Mouse (Mus musculus): ENCODE measurements at regions not wholly inside any gene's neighbourhood (a gene's known extent, or its start where the extent isn't known, plus 50 kb on each side); places are given as distances from the start of the nearest gene placed in this dataset.
A peak's percentile ranks its signal among the peaks of the same experiment; 100 is the strongest.

- no peaks in the 10 kb centered on the region for H3K36me3 ChIP-seq (ENCODE audit: control insufficient read depth, insufficient read depth, low read length)
- H3K4me3 ChIP-seq (ENCODE audit: low read depth, low read length), result no peak overlapping the region
- H3K4me2 ChIP-seq (replicated peaks; ENCODE audit: low read depth, low read length), result no peak overlapping the region
- WGBS, result 92% methylated on average over 5 of the region's 5 CpGs
- no peak overlapping the region for H3K9ac ChIP-seq (ENCODE audit: low read depth, low read length)
- no peak overlapping the region for H3K27ac ChIP-seq (ENCODE audit: low read depth, low read length)
- no peak for ATAC-seq (ENCODE audit: low FRiP score)
- DNase-seq (ENCODE audit: low spot score), result no peak
- no peaks in the 10 kb centered on the region for H3K9me3 ChIP-seq (ENCODE audit: control insufficient read depth, low read length)
- H3K4me1 ChIP-seq (replicated peaks; ENCODE audit: control insufficient read depth, insufficient read depth, low read length), result no peaks in the 10 kb centered on the region
- H3K27me3 ChIP-seq (ENCODE audit: control insufficient read depth, insufficient read depth, low read length), result no peaks in the 10 kb centered on the region
Measured at GRCm38 (mm10) chr8:49946919-49947612, 1103.3 kb upstream of the Tenm3 start.

- Histone ChIP-seq H3K36me3 (ENCODE audit: control insufficient read depth, insufficient read depth, low read length) (no peaks in the 10 kb centered on the region), H3K9me3 (ENCODE audit: control insufficient read depth, low read length) (no peaks in the 10 kb centered on the region), H3K27ac (ENCODE audit: low read depth, low read length) (no peak overlapping the region), H3K4me3 (ENCODE audit: low read depth, low read length) (no peak overlapping the region), H3K4me1 (replicated peaks; ENCODE audit: control insufficient read depth, insufficient read depth, low read length) (no peaks in the 10 kb centered on the region), H3K9ac (ENCODE audit: low read depth, low read length) (no peak overlapping the region), H3K27me3 (ENCODE audit: control insufficient read depth, insufficient read depth, low read length) (no peaks in the 10 kb centered on the region), H3K4me2 (replicated peaks; ENCODE audit: low read depth, low read length) (no peak overlapping the region)
- no peak for ATAC-seq (ENCODE audit: low FRiP score)
- WGBS, result 85% methylated on average over 6 of the region's 6 CpGs
- DNase-seq (ENCODE audit: low spot score), result no peak
Measured at GRCm38 (mm10) chr8:49932124-49932523, 1088.4 kb upstream of the Tenm3 start.

DNA sequence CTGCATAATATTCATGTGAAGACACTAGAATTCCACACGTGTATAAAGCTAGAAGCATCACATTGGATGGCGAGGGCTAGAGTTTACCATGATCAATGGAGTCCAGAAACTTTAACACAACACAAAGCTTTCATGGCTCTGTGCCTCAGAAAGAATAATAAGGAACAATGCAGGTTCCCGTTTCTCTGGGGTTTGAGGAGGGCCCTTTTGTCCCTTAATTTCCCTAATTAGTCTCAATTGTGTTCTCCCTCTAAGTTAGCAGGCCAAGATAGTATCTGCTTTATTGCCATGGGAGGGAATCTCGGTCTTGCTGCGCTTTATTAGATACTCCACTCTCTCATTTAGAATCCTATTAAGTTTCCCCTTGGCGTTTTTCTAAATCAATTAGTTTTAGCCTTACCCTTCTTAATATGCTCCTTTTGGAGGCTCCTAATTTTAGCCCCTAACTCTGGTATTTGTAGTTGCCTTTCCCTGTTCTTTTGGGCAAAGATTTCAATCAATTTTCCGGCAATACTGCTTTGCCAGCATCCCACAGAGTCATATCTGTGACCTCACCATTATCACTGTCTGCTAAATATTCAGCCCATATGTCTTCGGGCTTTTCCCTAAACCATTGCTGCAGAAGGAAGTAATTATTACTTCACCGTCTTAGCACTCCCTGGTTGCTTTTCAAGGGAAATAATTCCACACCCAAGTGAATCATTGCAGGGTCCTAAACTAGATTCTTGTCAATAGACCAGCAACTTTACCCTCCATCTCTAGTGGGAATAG, 1082.8 kb upstream of the Tenm3 start:
- H3K27ac ChIP-seq (ENCODE audit: low read depth, low read length), result no peak overlapping the region
- no peaks in the 10 kb centered on the region for H3K27me3 ChIP-seq (ENCODE audit: control insufficient read depth, insufficient read depth, low read length)
- peak; percentile 30; the same call in 1 of the 2 replicates for ATAC-seq (ENCODE audit: low FRiP score)
- no peaks in the 10 kb centered on the region for H3K9me3 ChIP-seq (ENCODE audit: control insufficient read depth, low read length)
- WGBS, result 33% methylated on average over 9 of the region's 9 CpGs
- no peak overlapping the region for H3K4me2 ChIP-seq (replicated peaks; ENCODE audit: low read depth, low read length)
- H3K4me3 ChIP-seq (ENCODE audit: low read depth, low read length), result no peak overlapping the region
- no peaks in the 10 kb centered on the region for H3K4me1 ChIP-seq (replicated peaks; ENCODE audit: control insufficient read depth, insufficient read depth, low read length)
- DNase-seq (ENCODE audit: low spot score), result no peak
- no peaks in the 10 kb centered on the region for H3K36me3 ChIP-seq (ENCODE audit: control insufficient read depth, insufficient read depth, low read length)
- H3K9ac ChIP-seq (ENCODE audit: low read depth, low read length), result no peak overlapping the region

- no peak overlapping the region for H3K4me2 ChIP-seq (replicated peaks; ENCODE audit: low read depth, low read length)
- no peaks in the 10 kb centered on the region for H3K27me3 ChIP-seq (ENCODE audit: control insufficient read depth, insufficient read depth, low read length)
- no peak overlapping the region for H3K4me3 ChIP-seq (ENCODE audit: low read depth, low read length)
- H3K27ac ChIP-seq (ENCODE audit: low read depth, low read length), result no peak overlapping the region
- H3K9me3 ChIP-seq (ENCODE audit: control insufficient read depth, low read length), result no peaks in the 10 kb centered on the region
- no peak for ATAC-seq (ENCODE audit: low FRiP score)
- DNase-seq (ENCODE audit: low spot score), result no peak
- H3K4me1 ChIP-seq (replicated peaks; ENCODE audit: control insufficient read depth, insufficient read depth, low read length), result no peaks in the 10 kb centered on the region
- no peaks in the 10 kb centered on the region for H3K36me3 ChIP-seq (ENCODE audit: control insufficient read depth, insufficient read depth, low read length)
- H3K9ac ChIP-seq (ENCODE audit: low read depth, low read length), result no peak overlapping the region
Measured at GRCm38 (mm10) chr8:49905099-49905498, 1061.3 kb upstream of the Tenm3 start.

- Histone ChIP-seq H3K9ac (ENCODE audit: low read depth, low read length) (no peak overlapping the region), H3K4me1 (replicated peaks; ENCODE audit: control insufficient read depth, insufficient read depth, low read length) (no peaks in the 10 kb centered on the region), H3K9me3 (ENCODE audit: control insufficient read depth, low read length) (no peaks in the 10 kb centered on the region), H3K27ac (ENCODE audit: low read depth, low read length) (no peak overlapping the region), H3K27me3 (ENCODE audit: control insufficient read depth, insufficient read depth, low read length) (no peaks in the 10 kb centered on the region), H3K4me3 (ENCODE audit: low read depth, low read length) (no peak overlapping the region), H3K36me3 (ENCODE audit: control insufficient read depth, insufficient read depth, low read length) (no peaks in the 10 kb centered on the region), H3K4me2 (replicated peaks; ENCODE audit: low read depth, low read length) (no peak overlapping the region)
- peak; percentile 73; the same call in 1 of the 2 replicates for ATAC-seq (ENCODE audit: low FRiP score)
- no peak for DNase-seq (ENCODE audit: low spot score)
- 44% methylated on average over 6 of the region's 6 CpGs for WGBS
Measured at GRCm38 (mm10) chr8:49902032-49902431, 1058.3 kb upstream of the Tenm3 start.

- no peak overlapping the region for H3K9ac ChIP-seq (ENCODE audit: low read depth, low read length)
- no peaks in the 10 kb centered on the region for H3K4me1 ChIP-seq (replicated peaks; ENCODE audit: control insufficient read depth, insufficient read depth, low read length)
- ATAC-seq (ENCODE audit: low FRiP score), result peak; percentile 78; the same call in 1 of the 2 replicates
- H3K27ac ChIP-seq (ENCODE audit: low read depth, low read length), result no peak overlapping the region
- H3K36me3 ChIP-seq (ENCODE audit: control insufficient read depth, insufficient read depth, low read length), result no peaks in the 10 kb centered on the region
- H3K4me3 ChIP-seq (ENCODE audit: low read depth, low read length), result no peak overlapping the region
- no peak overlapping the region for H3K4me2 ChIP-seq (replicated peaks; ENCODE audit: low read depth, low read length)
- no peaks in the 10 kb centered on the region for H3K9me3 ChIP-seq (ENCODE audit: control insufficient read depth, low read length)
- H3K27me3 ChIP-seq (ENCODE audit: control insufficient read depth, insufficient read depth, low read length), result no peaks in the 10 kb centered on the region
- WGBS, result 22% methylated on average over 9 of the region's 9 CpGs
- peak; percentile 40 for DNase-seq (ENCODE audit: low spot score)
Measured at GRCm38 (mm10) chr8:49901601-49902000, 1057.8 kb upstream of the Tenm3 start.
